Mouse (Mus musculus) MEL (cell line): ENCODE measurements at regions not wholly inside any gene's neighbourhood (a gene's known extent, or its start where the extent isn't known, plus 50 kb on each side); places are given as distances from the start of the nearest gene placed in this dataset.

Source experiments
- DNase-seq: peaks from one replicate; pipeline ENCODE4 v3.0.0; 2011; ENCODE audit warnings: low read depth, low spot score
- H3K27ac ChIP-seq: 2 replicates; pipeline ENCODE4 v1.5.1; 2012; ENCODE audit warnings: low read depth, mild to moderate bottlenecking, control low read depth, low read length, moderate library complexity; ENCODE audit not compliant: control insufficient read depth
- H3K27me3 ChIP-seq, 2 experiments: fragments of 150-350 bp in 1 of 2; sonication (generic) in 1 of 2; 2 replicates each; pipeline ENCODE4 v1.6.1; 2012; ENCODE audit warnings: low read length in 2 of 2, mild to moderate bottlenecking in 2 of 2, improper control_type of control experiment in 1 of 2, moderate library complexity in 1 of 2; ENCODE audit not compliant: insufficient read depth in 2 of 2, control insufficient read depth in 1 of 2
- H3K36me3 ChIP-seq, 2 experiments: 2 replicates each; pipeline ENCODE4 v1.6.1; 2012 to 2014; ENCODE audit warnings: low read length in 2 of 2, improper control_type of control experiment in 1 of 2, inconsistent platforms in 1 of 2, mild to moderate bottlenecking in 1 of 2; ENCODE audit not compliant: insufficient read depth in 2 of 2, control insufficient read depth in 1 of 2
- H3K4me1 ChIP-seq, 2 experiments: fragments of 150-350 bp in 1 of 2; sonication (generic) in 1 of 2; 2 replicates each; pipeline ENCODE4 v1.6.1; 2012; ENCODE audit warnings: low read length in 2 of 2, improper control_type of control experiment in 1 of 2, mild to moderate bottlenecking in 1 of 2; ENCODE audit not compliant: insufficient read depth in 2 of 2, control insufficient read depth in 1 of 2
- H3K4me3 ChIP-seq, 2 experiments: fragments of 150-350 bp in 1 of 2; sonication (generic) in 1 of 2; 2 replicates each; pipeline ENCODE4 v1.5.1; 2012; ENCODE audit warnings: low read depth in 2 of 2, low read length in 2 of 2, mild to moderate bottlenecking in 2 of 2, moderate library complexity in 2 of 2, control low read depth in 1 of 2, improper control_type of control experiment in 1 of 2; ENCODE audit not compliant: control insufficient read depth in 1 of 2, insufficient read depth in 1 of 2
- H3K79me2 ChIP-seq: 2 replicates; pipeline ENCODE4 v1.6.1; 2012; ENCODE audit warnings: mild to moderate bottlenecking, low read length, moderate library complexity; ENCODE audit not compliant: control insufficient read depth, poor library complexity, insufficient read depth
- H3K9ac ChIP-seq: 2 replicates; pipeline ENCODE4 v1.6.1; 2012; ENCODE audit warnings: low read depth, mild to moderate bottlenecking, control low read depth, low read length, moderate library complexity; ENCODE audit not compliant: control insufficient read depth, poor library complexity, severe bottlenecking
- H3K9me3 ChIP-seq: fragments of 150-350 bp; sonication (generic); replicated peaks from 2 replicates; pipeline ENCODE4 v1.6.1; 2012; ENCODE audit warnings: mild to moderate bottlenecking, low read length, improper control_type of control experiment, moderate library complexity; ENCODE audit not compliant: insufficient read depth
- CHD1 ChIP-seq: IDR thresholded peaks from 2 replicates; pipeline ENCODE4 v1.6.1; 2012; ENCODE audit warnings: low read depth, mild to moderate bottlenecking, inconsistent platforms, low read length, improper control_type of control experiment
- CHD2 ChIP-seq: IDR thresholded peaks from 2 replicates; pipeline ENCODE4 v1.6.1; 2011; ENCODE audit warnings: low read length, improper control_type of control experiment
- CTCF ChIP-seq, 3 experiments: IDR thresholded peaks in 2 of 3; conservative IDR thresholded peaks in 1 of 3; 2 replicates each; pipeline ENCODE4 v1.5.1; 2011 to 2012; ENCODE audit warnings: low read length in 3 of 3, low read depth in 2 of 3, mild to moderate bottlenecking in 2 of 3, improper control_type of control experiment in 1 of 3, inconsistent platforms in 1 of 3, mixed read lengths in 1 of 3, moderate library complexity in 1 of 3; ENCODE audit not compliant: control insufficient read depth in 1 of 3, insufficient read depth in 1 of 3, poor library complexity in 1 of 3, severe bottlenecking in 1 of 3
- E2F4 ChIP-seq: IDR thresholded peaks from 2 replicates; pipeline ENCODE4 v1.6.1; 2011; ENCODE audit warnings: low read depth, low read length, improper control_type of control experiment, borderline replicate concordance
- ETS1 ChIP-seq: IDR thresholded peaks from 2 replicates; pipeline ENCODE4 v1.6.1; 2012; ENCODE audit warnings: low read depth, mild to moderate bottlenecking, inconsistent platforms, low read length, improper control_type of control experiment, moderate library complexity
- GABPA ChIP-seq: IDR thresholded peaks from 2 replicates; pipeline ENCODE4 v1.6.1; 2012; ENCODE audit warnings: low read depth, mild to moderate bottlenecking, inconsistent platforms, low read length, improper control_type of control experiment, moderate library complexity
- MEF2A ChIP-seq: IDR thresholded peaks from 2 replicates; pipeline ENCODE4 v1.6.1; 2014; ENCODE audit warnings: low read depth, mild to moderate bottlenecking, inconsistent platforms, low read length, improper control_type of control experiment; ENCODE audit not compliant: poor library complexity, insufficient replicate concordance, severe bottlenecking; ENCODE audit errors: extremely low read depth
- MXI1 ChIP-seq: IDR thresholded peaks from 2 replicates; pipeline ENCODE4 v1.6.1; 2011; ENCODE audit warnings: mild to moderate bottlenecking, low read depth, low read length, improper control_type of control experiment
- MYB ChIP-seq: IDR thresholded peaks from 2 replicates; pipeline ENCODE4 v1.6.1; 2011; ENCODE audit warnings: mild to moderate bottlenecking, low read depth, low read length, improper control_type of control experiment
- MYC ChIP-seq: IDR thresholded peaks from 2 replicates; pipeline ENCODE4 v1.6.1; 2011; ENCODE audit warnings: low read depth, mild to moderate bottlenecking, low read length, improper control_type of control experiment, moderate library complexity
- POLR2AphosphoS5 ChIP-seq: IDR thresholded peaks from 2 replicates; pipeline ENCODE4 v1.6.1; 2012; ENCODE audit warnings: low read depth, borderline replicate concordance, mild to moderate bottlenecking, inconsistent platforms, low read length, moderate library complexity, mixed read lengths
- RCOR1 ChIP-seq: IDR thresholded peaks from 2 replicates; pipeline ENCODE4 v1.6.1; 2012; ENCODE audit warnings: low read depth, mild to moderate bottlenecking, inconsistent platforms, low read length, improper control_type of control experiment
- SIN3A ChIP-seq: IDR thresholded peaks from 2 replicates; pipeline ENCODE4 v1.6.1; 2012; ENCODE audit warnings: low read length, improper control_type of control experiment, inconsistent platforms
- SMC3 ChIP-seq: IDR thresholded peaks from 2 replicates; pipeline ENCODE4 v1.6.1; 2011; ENCODE audit warnings: low read depth, low read length, improper control_type of control experiment
- TAL1 ChIP-seq: IDR thresholded peaks from 2 replicates; pipeline ENCODE4 v1.6.1; 2012; ENCODE audit warnings: mild to moderate bottlenecking, inconsistent platforms, low read length, moderate library complexity, mixed read lengths
- ZC3H11A ChIP-seq: IDR thresholded peaks from 2 replicates; pipeline ENCODE4 v1.6.1; 2012; ENCODE audit warnings: low read depth, mild to moderate bottlenecking, inconsistent platforms, low read length, improper control_type of control experiment
- ZKSCAN1 ChIP-seq: IDR thresholded peaks from 2 replicates; pipeline ENCODE4 v1.6.1; 2012; ENCODE audit warnings: low read depth, mild to moderate bottlenecking, inconsistent platforms, low read length, improper control_type of control experiment, moderate library complexity

- Histone ChIP-seq H3K27ac (no peak overlapping the region), H3K9ac (no peak overlapping the region), H3K27me3 (no peaks in the 10 kb centered on the region), H3K79me2 (peaks cover 78% of the 10 kb centered on the region)
- no peak for DNase-seq
- no peak for TF ChIP-seq CHD2
- TF ChIP-seq POLR2AphosphoS5: no peak
- TF ChIP-seq MEF2A: no peak
- no peak for TF ChIP-seq ETS1
- TF ChIP-seq CHD1: no peak
- no peak for TF ChIP-seq SIN3A
- no peak for TF ChIP-seq ZC3H11A
- TF ChIP-seq RCOR1: no peak
- TF ChIP-seq ZKSCAN1: no peak
- TF ChIP-seq SMC3: no peak
- TF ChIP-seq E2F4: no peak
- no peak for TF ChIP-seq GABPA
- no peak for TF ChIP-seq MYB
- TF ChIP-seq, all 39 proteins: peak for 0
- no peaks in the 10 kb centered on the region for H3K9me3 ChIP-seq
- H3K4me3 ChIP-seq: no peak overlapping the region
- peaks cover 13 to 15% of the 10 kb centered on the region in 2 experiments for H3K36me3 ChIP-seq
- H3K4me1 ChIP-seq: peaks cover 2 to 9% of the 10 kb centered on the region in 2 experiments; a peak in 3 of 4 replicates
Observed at GRCm38 (mm10) chr15:85678351-85678895, 56.4 kb upstream of the Ppara start.

- Histone ChIP-seq H3K79me2 (peaks cover 70% of the 10 kb centered on the region), H3K4me1 (peaks cover 2 to 6% of the 10 kb centered on the region in 2 experiments; a peak in 3 of 4 replicates), H3K36me3 (peaks cover 11 to 16% of the 10 kb centered on the region in 2 experiments), H3K27me3 (no peaks in the 10 kb centered on the region), H3K9me3 (no peaks in the 10 kb centered on the region)
- no peak for TF ChIP-seq MXI1
- no peak for TF ChIP-seq MYC
- TF ChIP-seq TAL1: no peak
- TF ChIP-seq CTCF (IDR thresholded peaks at IDR 0.05 in 2 of 3, conservative IDR thresholded peaks at IDR 0.05 in 1 of 3; ENCODE audit: control insufficient read depth in 1 of 3, insufficient read depth in 1 of 3, low read depth in 2 of 3, low read length in 3 of 3, poor library complexity in 1 of 3, severe bottlenecking in 1 of 3): no peak
- TF ChIP-seq, all 39 proteins: peak for 0
- DNase-seq: no peak
- Histone ChIP-seq H3K4me3 (no peak overlapping the region), H3K27ac (no peak overlapping the region), H3K9ac (no peak overlapping the region)
Observed at GRCm38 (mm10) chr15:85678981-85679708, 55.6 kb upstream of the Ppara start.
